Mouse (Mus musculus) inflammation-experienced regulatory T-cells, adult 16 weeks (primary cell): ENCODE measurements around the gene Rps6ka4. TPM values are rescaled to one million over a fixed set of nuclear protein-coding genes. Genes with fewer than 3 reads are reported as not detected.

Experiments
- polyA plus RNA-seq: library from polyadenylated mRNA; unstranded; fragments of 100-300 nt; shearing (Covaris generic); gene quantifications from one replicate; pipeline ENCODE4 v1.2.1, GENCODE M21; 2017

Gene Rps6ka4
- polyA plus RNA-seq = 53.0 TPM

GRCm38 (mm10) chr19:6840475-6841291, at the start of gene Rps6ka4:
Gene Rps6ka4 (minus strand): TSS chr19:6840636.

GRCm38 (mm10) chr19:6858031-6858430, 17.6 kb upstream of the Rps6ka4 start, which contains the start of gene Ccdc88b:
Gene Ccdc88b (minus strand): TSS chr19:6858211.

Other genes with a start within 250 kb of the Rps6ka4 start
- gene Ccdc88b, start 17.6 kb upstream of the Rps6ka4 start, polyA plus RNA-seq = 68.9 TPM
- gene Trmt112, start 69.1 kb upstream of the Rps6ka4 start, polyA plus RNA-seq = 181 TPM
- 258 TPM for gene Prdx5, start 69.5 kb upstream of the Rps6ka4 start, polyA plus RNA-seq
- gene Esrra, start 81.2 kb upstream of the Rps6ka4 start, polyA plus RNA-seq = 9.0 TPM
- gene Catsperz, start 84.7 kb upstream of the Rps6ka4 start, polyA plus RNA-seq = not detected
- gene Kcnk4, start 93.9 kb upstream of the Rps6ka4 start, polyA plus RNA-seq = not detected
- 42.3 TPM for gene Bad, start 101.2 kb upstream of the Rps6ka4 start, polyA plus RNA-seq
- gene Gpr137, start 101.8 kb upstream of the Rps6ka4 start, polyA plus RNA-seq = 18.2 TPM
- gene Ppp1r14b, start 134.3 kb upstream of the Rps6ka4 start, polyA plus RNA-seq = 32.1 TPM
- 15.8 TPM for gene Plcb3, start 135.8 kb upstream of the Rps6ka4 start, polyA plus RNA-seq
- gene Fkbp2, start 139.9 kb upstream of the Rps6ka4 start, polyA plus RNA-seq = 57.9 TPM
- 2.1 TPM for gene Vegfb, start 147.0 kb upstream of the Rps6ka4 start, polyA plus RNA-seq
- 54.6 TPM for gene Dnajc4, start 151.9 kb upstream of the Rps6ka4 start, polyA plus RNA-seq
- 39.3 TPM for gene Nudt22, start 155.5 kb upstream of the Rps6ka4 start, polyA plus RNA-seq
- 8.9 TPM for gene Trpt1, start 155.5 kb upstream of the Rps6ka4 start, polyA plus RNA-seq
- gene Fermt3, start 178.8 kb upstream of the Rps6ka4 start, polyA plus RNA-seq = 472 TPM
- 205 TPM for gene Stip1, start 199.3 kb upstream of the Rps6ka4 start, polyA plus RNA-seq
- gene Macrod1, start 216.2 kb upstream of the Rps6ka4 start, polyA plus RNA-seq = 3.3 TPM